Mouse (Mus musculus) cerebellum, adult 2 months (tissue): Measurements from ENCODE around the gene Lrrn3. TPM values are rescaled to one million over a fixed set of nuclear protein-coding genes. Genes with fewer than 3 reads are reported as not detected.

Source experiments
- DNase-seq, 2 experiments: peaks; one replicate each; pipeline ENCODE4 v3.0.0; 2021
- H3K27ac ChIP-seq: fragments of 200-500 bp; 2 replicates; pipeline ENCODE4 v1.5.1; 2012; ENCODE audit warnings: low read length, control low read depth, inconsistent platforms; ENCODE audit not compliant: insufficient read depth
- H3K27me3 ChIP-seq: fragments of 200-500 bp; 2 replicates; pipeline ENCODE4 v1.6.1; 2012; ENCODE audit warnings: inconsistent platforms, mild to moderate bottlenecking, low read length, moderate library complexity; ENCODE audit not compliant: control insufficient read depth, insufficient read depth
- H3K4me1 ChIP-seq: fragments of 200-500 bp; 2 replicates; pipeline ENCODE4 v1.6.1; 2011; ENCODE audit warnings: low read length; ENCODE audit not compliant: control insufficient read depth, insufficient read depth
- H3K4me3 ChIP-seq: fragments of 200-500 bp; replicated peaks from 2 replicates; pipeline ENCODE3; 2011; ENCODE audit warnings: mild to moderate bottlenecking, low read depth, low read length, control low read depth; ENCODE audit not compliant: insufficient read depth
- CTCF ChIP-seq: fragments of 200-500 bp; IDR thresholded peaks from 2 replicates; pipeline ENCODE4 v1.5.1; 2011; ENCODE audit warnings: low read depth, mild to moderate bottlenecking, control low read depth, low read length, moderate library complexity, borderline replicate concordance; ENCODE audit not compliant: insufficient read depth
- POLR2A ChIP-seq: fragments of 200-500 bp; IDR thresholded peaks from 2 replicates; pipeline ENCODE4 v1.6.1; 2011; ENCODE audit warnings: low read length, control low read depth, borderline replicate concordance; ENCODE audit not compliant: insufficient read depth
- WGBS: fragments of 180-500 bp; shearing (Covaris S2); methylation state at CpG from one replicate; pipeline ENCODE4 v1.1.7; 2018; 5-methylcytosine and 5-hydroxymethylcytosine counted together
- polyA plus RNA-seq: library from polyadenylated mRNA; depleted of rRNA; stranded (reverse); fragments of >200 nt; gene quantifications from 2 replicates; pipeline ENCODE4 v1.2.3, GENCODE M21; 2012

Gene Lrrn3
- polyA plus RNA-seq, 1 experiment = 22.8 TPM

GRCm38 (mm10) chr12:41425101-41425679, 61.0 kb downstream of the Lrrn3 start:
- Histone ChIP-seq H3K4me1 (no peaks in the 10 kb centered on the region), H3K27ac (no peak overlapping the region), H3K4me3 (no peak overlapping the region), H3K27me3 (no peaks in the 10 kb centered on the region; the same call in 1 of the 2 replicates)
- TF ChIP-seq CTCF (no peak), POLR2A (no peak)
- WGBS = 66% methylated on average over 9 of the region's 9 CpGs
- DNase-seq = no peak

- WGBS = 97% methylated on average over 4 of the region's 4 CpGs
- no peak overlapping the region for H3K27ac ChIP-seq
These were observed 68.3 kb downstream of the Lrrn3 start for GRCm38 (mm10) chr12:41417961-41418360.

GRCm38 (mm10) chr12:41417099-41417498, 69.1 kb downstream of the Lrrn3 start:
- 80% methylated on average over 3 of the region's 3 CpGs for WGBS
- Histone ChIP-seq H3K27me3 (no peaks in the 10 kb centered on the region), H3K4me3 (no peak overlapping the region), H3K27ac (no peak overlapping the region), H3K4me1 (no peaks in the 10 kb centered on the region)
- DNase-seq = no peak
- TF ChIP-seq POLR2A = no peak
- TF ChIP-seq CTCF = no peak

More at GRCm38 (mm10) chr12:41417961-41418360, 68.3 kb downstream of the Lrrn3 start:
- H3K4me3 ChIP-seq = no peak overlapping the region
- TF ChIP-seq CTCF (no peak), POLR2A (no peak)
- H3K27me3 ChIP-seq = no peaks in the 10 kb centered on the region
- no peaks in the 10 kb centered on the region for H3K4me1 ChIP-seq
- no peak for DNase-seq

- TF ChIP-seq CTCF = no peak
- no peak for TF ChIP-seq POLR2A
- H3K27me3 ChIP-seq = no peaks in the 10 kb centered on the region
These were observed 69.6 kb downstream of the Lrrn3 start for GRCm38 (mm10) chr12:41416635-41417034.

DNA sequence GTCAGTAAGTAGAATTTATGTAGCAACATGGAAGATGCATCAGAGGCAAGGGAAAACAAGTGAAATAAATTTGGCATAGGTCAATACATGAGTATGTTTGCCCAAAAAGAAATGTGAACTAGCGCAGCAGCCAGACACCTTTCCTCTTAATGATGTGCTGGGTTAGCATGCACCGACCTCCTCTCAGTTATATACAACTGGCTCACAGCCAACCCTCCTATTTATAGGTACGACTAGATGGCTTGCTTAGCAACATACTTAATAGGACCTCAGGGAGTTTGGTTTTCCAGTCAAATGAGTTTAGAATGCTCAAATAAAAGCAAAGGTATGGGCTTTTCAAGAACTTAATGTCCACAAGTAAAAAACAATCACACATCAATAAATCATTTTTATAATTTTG, 76.8 kb downstream of the Lrrn3 start:
- 32% methylated on average over 3 of the region's 3 CpGs for WGBS
- no peak overlapping the region for H3K4me3 ChIP-seq

More at GRCm38 (mm10) chr12:41416635-41417034, 69.6 kb downstream of the Lrrn3 start:
- no peak overlapping the region for H3K4me3 ChIP-seq
- no peak overlapping the region for H3K27ac ChIP-seq
- no peak for DNase-seq
- H3K4me1 ChIP-seq = no peaks in the 10 kb centered on the region

DNA sequence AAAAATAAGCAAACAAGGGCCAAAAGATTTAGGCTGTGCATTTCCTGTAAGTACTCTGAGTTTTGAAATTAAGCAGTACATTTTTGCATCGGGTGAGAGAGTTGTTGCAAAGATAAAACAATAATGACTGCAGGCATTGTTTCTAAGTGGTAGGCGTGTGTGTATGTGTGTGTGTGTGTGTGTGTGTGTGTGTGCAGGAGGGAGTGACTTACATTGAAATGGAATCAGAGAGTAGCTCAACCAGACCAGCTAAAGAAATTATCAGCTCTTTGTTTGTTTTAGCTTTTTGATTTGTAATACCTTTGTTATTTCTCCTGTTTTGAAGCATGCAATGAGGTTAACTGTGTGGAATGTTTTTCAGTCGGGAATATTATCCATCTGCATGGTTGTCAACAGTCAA, 84.3 kb downstream of the Lrrn3 start:
- H3K4me1 ChIP-seq = no peaks in the 10 kb centered on the region
- H3K27ac ChIP-seq = no peak overlapping the region
- no peaks in the 10 kb centered on the region for H3K27me3 ChIP-seq
- TF ChIP-seq CTCF (no peak), POLR2A (no peak)
- WGBS = 67% methylated on average over 3 of the region's 3 CpGs
- no peak overlapping the region for H3K4me3 ChIP-seq
- no peak for DNase-seq

More for the DNA sequence above, 76.8 kb downstream of the Lrrn3 start:
- Histone ChIP-seq H3K27ac (no peak overlapping the region), H3K4me1 (no peaks in the 10 kb centered on the region), H3K27me3 (no peaks in the 10 kb centered on the region)
- TF ChIP-seq CTCF = no peak
- no peak for TF ChIP-seq POLR2A
- DNase-seq = no peak
